Mouse (Mus musculus): ENCODE measurements at regions not wholly inside any gene's neighbourhood (a gene's known extent, or its start where the extent isn't known, plus 50 kb on each side); places are given as distances from the start of the nearest gene placed in this dataset.

DNA sequence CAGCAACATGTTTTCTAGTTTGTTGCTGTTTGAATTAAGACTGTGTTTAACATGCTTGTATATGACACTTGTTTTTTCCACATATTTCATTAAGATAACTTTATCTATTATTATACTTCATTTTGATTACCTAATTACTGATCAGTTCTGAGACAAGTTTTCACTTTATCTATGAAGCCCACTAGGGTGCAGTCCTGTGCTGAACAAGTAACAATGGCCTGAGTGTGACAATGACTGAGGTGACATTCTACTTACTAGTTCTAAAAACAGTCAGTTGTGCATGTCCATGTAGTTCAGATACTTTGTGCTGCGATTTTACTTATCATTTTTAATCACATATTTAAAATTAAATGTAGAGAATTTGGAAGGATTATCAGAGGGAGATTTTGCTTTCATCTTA, 1795.2 kb upstream of the Gm37988 start:
- no peak for DNase-seq (ENCODE audit: low spot score in 2 of 2)

DNA sequence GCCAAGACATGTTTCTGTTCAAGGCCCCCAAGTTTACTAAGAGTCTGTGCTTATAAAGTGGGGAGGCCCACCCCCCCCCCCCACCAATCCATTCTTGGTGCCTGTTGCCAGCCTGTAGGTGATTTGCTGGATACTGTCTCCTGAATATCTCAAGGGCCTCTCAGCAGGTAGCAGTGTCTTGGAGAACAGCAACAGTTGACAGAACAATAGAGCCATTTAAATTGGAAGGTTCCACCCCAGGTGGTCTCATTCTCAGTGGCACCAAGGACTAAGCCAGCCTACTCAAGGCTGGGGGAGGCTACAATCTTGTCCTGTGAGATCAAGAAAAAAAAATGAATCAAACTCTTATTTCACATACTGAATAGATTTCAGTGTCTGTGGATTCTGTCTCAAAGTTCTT, 1744.9 kb upstream of the Gm37988 start:
- DNase-seq (ENCODE audit: low spot score in 2 of 2), result no peak

DNA sequence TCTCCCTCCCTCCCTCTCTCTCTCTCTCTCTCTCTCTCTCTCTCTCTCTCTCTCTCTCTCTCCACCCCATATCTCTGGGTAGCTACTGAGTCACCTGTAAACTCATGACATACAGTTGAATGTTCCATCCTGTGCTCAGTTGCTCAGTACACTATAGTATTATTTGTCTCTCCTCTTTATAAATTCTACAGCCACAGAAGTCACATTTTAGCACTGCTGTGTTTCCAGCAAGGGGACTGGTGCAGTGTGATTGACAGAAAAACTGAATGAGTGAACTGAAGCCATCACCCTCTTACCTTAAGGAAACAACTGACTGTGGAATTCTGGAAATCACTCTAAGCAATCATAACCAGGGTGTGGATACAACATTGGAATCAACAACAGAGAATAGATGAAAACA, 1713.3 kb upstream of the Gm37988 start:
- DNase-seq (ENCODE audit: low spot score in 2 of 2), result no peak

DNA sequence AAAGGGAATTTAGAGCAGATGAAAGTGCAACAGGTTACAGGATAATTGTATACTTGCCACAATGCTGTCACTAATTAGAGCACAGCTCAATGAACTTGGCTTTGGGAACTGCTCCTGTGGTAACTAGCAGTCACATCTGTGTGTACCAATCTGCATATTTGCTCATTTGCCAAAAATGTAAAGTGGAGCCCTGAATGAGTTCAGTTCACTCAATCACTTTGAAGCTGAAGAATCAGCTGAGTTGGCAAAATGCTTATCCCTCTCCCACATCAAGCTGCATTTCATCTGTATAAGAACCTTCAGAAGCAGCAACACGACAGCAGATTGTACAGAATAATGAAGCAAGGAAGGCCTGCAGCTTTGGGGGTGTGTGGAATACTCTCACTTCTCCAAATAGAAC, 1712.8 kb upstream of the Gm37988 start:
- DNase-seq (ENCODE audit: low spot score in 2 of 2), result no peak

DNA sequence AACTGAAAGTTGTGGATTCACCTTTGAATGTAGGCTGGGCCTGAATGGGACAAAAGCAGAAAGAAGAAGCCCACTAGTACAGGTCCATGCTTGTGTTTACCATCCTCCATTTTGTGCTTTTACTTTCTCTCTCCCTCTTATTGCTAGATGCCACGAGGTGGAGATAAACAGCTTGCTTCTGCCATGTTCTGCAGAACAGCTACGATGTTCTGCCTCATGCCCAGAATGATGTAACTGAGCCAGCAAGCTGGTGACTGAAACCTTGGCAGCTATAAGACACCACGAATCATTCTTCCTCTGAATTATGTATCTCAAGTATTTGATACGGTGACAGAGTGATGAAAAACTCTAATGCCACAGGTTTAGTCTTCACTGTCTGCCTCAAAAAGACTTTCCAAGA, 1694.1 kb upstream of the Gm37988 start:
- DNase-seq (ENCODE audit: low spot score in 2 of 2), result no peak

DNA sequence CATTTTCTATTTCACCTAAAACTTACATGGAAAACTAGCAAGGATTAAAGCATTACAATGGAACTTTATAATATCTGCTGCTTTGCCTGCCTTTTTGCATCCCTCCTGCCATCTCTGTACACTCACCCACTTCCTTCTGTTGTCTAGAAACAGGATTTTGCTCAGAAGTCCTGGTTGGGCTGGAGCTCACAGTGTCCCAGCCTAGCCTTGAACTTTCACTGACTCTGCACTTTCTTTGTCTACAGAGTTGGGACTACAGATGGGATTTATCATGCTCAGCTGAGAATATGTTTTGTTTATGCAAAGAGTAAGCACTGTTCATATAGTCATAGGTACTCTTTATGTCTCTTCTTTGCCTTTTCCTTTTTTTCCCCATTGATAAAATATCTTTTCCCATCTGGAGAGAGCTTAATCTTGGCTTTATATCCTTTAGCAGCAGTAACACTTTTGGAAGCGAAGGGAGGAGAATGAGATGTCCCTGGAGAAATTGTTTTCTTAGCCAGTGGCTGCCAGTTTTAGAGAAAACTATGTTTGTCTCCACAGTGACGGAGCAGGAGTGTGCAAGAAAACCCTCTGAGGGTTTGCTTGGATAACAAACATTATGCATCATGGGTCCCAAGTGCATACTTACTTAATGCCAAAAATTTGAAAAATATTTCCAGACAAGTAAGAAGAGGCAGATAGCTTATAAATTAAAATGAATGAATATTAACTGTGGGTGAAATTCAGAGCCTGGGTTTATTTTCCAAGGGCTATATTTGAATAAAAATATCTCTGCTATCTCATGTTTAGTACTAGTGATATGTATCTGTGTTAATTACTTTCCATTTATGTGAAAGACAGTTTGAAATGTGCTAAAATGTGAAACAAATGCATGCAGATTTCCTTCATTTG, 1687.9 kb upstream of the Gm37988 start:
- DNase-seq (ENCODE audit: low spot score in 2 of 2), result no peak

DNA sequence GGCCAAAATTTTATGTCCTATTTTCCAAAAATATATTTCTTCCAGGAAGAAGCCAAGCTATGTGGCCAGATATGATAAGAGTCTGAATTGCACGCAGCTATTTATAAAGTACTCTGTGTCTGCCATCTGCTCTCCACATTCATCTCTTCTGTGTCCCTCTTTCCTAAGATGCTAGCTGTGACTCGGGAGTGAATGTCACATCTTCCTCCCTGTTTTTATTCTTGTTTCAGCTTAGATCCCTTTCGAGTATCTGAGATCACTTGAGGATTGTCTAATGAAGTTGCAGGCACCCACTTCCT, 1687.4 kb upstream of the Gm37988 start:
- DNase-seq (ENCODE audit: low spot score in 2 of 2), result no peak

DNA sequence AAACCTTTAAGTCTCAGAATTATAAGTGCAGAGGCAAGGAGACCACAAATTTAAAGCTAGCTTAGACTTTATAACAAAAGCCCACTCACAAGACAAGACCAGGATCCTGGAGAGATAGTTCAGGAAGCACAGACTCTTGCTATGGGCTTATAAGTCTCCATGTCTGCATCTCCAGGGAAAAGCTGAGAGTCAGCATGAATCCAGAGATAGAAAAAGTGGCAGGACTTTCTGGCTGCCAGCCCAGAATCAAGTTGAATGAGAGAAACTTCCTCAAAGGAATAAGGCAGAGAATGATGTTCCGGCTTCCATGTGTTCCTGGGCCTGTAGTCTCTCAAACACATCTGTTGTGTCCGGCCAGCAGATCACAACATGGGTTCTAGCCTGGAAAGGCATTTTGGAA, 1686.4 kb upstream of the Gm37988 start:
- DNase-seq (ENCODE audit: low spot score in 2 of 2), result peak in 1 of 2 experiments; percentile 24

DNA sequence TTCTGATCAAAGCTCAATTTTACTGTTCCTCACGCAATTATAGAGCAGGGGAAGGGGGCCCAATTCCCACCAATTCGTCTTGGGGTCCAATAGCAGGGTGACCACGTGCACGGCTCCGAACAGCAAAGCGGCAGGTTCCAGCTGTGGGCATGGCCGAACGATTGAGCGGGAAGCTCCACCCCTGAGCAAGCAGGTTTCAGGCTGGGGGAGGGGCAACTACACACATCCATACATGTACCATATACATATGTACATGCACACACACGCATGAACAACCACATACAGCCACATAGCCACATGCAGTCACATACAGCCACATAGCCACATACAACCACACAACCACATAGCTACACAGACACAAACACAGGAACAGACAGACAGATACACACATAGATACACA, 1685.9 kb upstream of the Gm37988 start:
- no peak for DNase-seq (ENCODE audit: low spot score in 2 of 2)

Data from urinary bladder, postnatal 4 days (tissue).